Mouse (Mus musculus): Measurements from ENCODE around the gene Ppm1d.
A peak's percentile ranks its signal among the peaks of the same experiment; 100 is the strongest.

Ppm1d gene

GRCm38 (mm10) chr11:85329167-85329894 lies 18.3 kb downstream of the Ppm1d start:
- DNase-seq, result no peak

DNA sequence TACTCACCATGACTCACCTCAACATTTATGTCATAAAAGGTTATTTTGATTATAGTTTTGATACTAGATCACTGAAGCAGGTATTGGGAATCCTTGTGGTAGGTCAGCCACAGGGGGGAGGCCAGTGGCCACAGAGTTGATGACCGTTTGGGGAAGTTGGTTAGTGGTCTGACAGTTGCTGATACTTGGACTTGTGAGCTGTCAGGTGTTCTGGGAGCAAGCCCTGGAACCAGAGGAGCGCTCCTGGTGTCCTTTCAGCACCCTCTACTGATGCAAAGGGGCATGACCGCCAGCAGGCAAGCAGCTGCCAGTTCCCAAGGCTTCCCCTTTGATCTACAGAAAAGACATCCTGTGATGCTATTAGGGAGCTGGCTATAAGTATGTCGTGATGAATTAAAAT lies 23.7 kb downstream of the Ppm1d start:
- DNase-seq, result peak; percentile 53

DNA sequence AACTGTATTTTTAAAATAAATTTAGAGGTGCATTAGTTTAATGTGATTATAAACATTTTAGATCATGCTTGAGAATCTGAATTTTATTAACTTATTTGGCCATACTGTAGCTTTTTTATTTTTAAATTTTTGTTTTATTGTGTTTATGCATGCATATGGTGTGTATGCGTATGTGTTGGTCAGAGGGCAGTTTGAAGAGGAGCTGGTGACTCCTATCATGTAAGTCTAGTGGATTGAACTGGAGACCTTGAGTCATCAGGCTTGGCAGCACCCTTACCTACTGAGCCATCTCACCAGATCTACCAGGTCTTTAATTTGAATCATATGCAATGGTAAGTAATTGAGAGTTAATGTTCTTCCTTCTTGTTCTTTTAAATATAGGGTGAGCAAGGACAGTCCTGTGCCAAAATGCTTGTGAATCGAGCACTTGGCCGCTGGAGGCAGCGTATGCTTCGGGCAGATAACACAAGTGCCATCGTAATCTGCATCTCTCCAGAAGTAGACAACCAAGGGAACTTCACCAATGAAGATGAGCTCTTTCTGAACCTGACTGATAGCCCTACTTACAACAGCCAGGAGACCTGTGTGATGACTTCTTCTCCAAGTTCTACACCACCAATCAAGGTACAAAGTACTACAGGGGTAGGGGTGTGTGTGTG lies 28.3 kb downstream of the Ppm1d start:
- no peak for DNase-seq

- DNase-seq, result no peak
Measured at GRCm38 (mm10) chr11:85340070-85340616, 29.1 kb downstream of the Ppm1d start.

DNA sequence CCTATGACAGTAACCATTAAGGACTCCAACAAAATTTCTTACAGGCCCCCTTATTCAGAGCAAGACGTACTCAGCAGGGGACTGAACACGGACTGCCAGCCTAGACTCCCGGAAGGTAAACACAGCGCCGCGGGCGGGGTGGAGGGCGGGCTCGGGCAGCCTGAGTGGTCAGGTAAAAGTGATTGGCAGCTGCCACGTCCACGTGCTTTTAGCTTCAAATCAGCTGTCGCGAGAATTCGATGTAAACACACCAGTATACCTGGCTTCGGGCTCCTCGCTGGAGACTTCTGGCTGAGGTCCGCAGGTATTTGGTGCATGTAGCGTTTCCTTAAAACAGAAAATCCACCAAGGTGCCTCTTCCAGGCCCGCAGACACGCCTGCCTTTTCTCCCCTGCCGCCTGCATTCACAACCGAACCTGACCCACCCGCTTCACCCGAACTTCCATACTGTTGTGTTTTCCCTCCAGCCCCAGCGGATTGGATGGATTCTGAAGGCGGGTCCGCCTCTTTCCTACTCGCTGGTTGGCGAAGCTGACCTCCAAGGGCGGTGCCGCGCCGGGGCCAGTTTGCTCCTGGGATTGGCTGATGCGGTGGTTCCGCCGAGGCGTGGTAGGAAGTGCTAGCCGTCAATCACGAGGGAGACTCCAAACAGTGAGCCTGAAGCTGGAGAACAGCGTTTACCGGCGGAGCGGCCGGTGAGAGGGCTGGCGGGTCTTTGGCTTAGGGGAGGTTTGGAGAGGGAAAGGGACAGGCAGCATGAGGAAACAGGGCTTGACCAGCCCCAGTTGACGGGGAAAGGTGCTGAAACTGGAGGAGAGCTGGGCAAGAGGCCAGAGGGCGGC lies 41.7 kb downstream of the Ppm1d start, which contains the start of gene Bcas3:
Gene Bcas3, plus strand, starts transcription at position 629 of the 842 bp plus-strand sequence.
- DNase-seq, result peak; percentile 99

- DNase-seq, result no peak
Measured at GRCm38 (mm10) chr11:85353819-85354218, 42.8 kb downstream of the Ppm1d start.

DNA sequence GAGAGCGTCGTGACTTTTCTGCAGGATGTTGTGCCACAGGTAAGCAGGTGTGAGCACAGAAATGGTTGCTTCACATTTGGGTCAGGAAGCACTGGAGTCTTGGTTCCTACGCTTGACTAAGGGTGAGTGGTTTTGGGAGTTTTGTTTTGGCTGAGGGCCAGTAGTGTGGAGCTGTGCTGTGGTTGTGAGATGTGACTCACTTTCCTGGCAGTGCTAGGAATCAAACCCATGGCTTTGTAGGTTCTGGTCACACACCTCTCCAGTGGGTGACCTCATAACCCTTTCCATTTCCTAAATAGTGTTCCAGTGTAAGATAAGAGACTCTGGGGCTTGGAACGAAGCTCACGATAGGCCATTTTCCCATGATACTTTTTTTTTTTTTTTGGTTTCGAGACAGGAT lies 48.6 kb downstream of the Ppm1d start:
- DNase-seq, result no peak

GRCm38 (mm10) chr11:85361621-85362020 lies 50.6 kb downstream of the Ppm1d start:
- no peak for DNase-seq

GRCm38 (mm10) chr11:85366168-85366567 lies 55.1 kb downstream of the Ppm1d start:
- no peak for DNase-seq

- no peak for DNase-seq
Measured at GRCm38 (mm10) chr11:85367823-85368222, 56.8 kb downstream of the Ppm1d start.

GRCm38 (mm10) chr11:85379091-85379490 lies 68.0 kb downstream of the Ppm1d start:
- no peak for DNase-seq

- DNase-seq, result no peak
Measured at GRCm38 (mm10) chr11:85380046-85380445, 69.0 kb downstream of the Ppm1d start.

DNA sequence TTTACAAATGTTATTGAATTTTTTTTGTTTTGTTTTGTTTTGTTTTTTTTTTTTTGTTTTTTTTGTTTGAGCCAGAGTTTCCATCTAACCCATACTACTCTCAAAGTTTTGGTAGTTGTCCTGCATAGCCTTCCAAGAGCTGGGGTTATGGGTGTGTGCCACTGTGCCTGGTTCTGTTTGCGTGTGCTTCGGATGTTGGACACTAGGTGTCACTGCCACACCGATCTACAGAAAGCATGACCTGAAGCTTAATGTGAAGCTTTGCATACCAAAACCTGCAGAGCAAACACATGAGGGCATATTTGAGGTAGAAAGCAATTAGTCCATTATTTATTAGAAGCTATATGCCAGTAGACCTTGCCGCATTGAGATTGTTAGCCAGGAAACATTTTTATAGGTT lies 71.0 kb downstream of the Ppm1d start:
- DNase-seq, result peak; percentile 87

DNA sequence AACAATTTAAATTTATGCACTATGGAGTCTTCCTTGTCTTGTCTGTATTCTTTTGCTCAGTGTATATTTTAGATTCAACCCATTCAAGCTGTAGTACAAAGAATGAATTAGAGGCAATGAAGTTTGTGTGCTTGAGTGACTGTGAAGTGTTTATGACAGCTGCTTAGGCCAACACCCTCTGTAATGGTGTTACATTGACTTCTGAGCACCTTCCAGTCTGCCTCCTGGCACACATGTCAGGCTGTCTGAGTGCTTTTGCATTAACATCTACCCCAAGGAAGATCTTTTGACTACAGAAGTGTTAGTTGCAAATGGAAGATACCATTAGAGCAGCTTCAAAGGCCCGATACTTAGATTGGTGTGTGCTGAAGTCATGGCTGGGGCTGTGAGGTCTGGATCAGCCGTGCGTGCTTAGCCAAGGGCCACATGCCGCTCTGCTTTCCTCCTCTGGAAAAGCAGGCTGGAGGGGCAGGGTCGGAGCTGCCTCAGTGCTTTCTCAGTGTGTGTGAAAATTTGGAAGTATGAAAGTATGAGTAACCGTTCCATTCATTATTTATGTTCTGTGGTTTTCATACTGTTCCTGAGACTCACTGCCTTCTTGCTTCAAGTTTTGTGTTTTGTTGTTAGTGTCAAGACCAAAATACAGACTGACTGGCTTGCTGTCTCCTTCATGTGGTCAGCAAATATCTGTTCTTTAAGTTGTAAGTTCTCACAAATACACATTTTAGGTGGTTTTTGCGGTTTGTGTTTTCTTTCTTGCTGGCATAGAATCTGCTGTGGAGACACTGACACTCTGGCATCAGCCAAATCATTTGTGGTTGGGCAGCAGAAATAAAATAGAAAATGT lies 73.2 kb downstream of the Ppm1d start:
- DNase-seq, result peak; percentile 34

- peak; percentile 90 for DNase-seq
Measured at GRCm38 (mm10) chr11:85392179-85392863, 81.3 kb downstream of the Ppm1d start.

DNA sequence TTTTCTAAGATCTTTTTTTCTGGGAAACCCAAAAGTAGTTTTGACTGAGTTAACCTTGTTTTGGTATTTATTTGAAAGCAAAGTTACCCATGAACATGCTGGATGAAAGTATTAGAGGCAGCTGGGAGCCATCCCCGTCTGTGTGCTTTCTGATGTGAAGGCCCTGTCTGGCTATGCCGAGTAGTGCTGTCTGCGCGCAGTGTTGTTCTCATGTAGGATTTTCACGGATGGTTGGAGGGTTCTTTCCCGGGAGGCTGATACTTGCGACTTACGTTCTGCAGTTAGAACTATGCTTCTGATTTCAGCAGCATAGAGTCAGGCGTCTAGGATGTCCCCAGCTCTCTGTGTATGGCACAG lies 81.8 kb downstream of the Ppm1d start:
- DNase-seq, result peak; percentile 80

DNA sequence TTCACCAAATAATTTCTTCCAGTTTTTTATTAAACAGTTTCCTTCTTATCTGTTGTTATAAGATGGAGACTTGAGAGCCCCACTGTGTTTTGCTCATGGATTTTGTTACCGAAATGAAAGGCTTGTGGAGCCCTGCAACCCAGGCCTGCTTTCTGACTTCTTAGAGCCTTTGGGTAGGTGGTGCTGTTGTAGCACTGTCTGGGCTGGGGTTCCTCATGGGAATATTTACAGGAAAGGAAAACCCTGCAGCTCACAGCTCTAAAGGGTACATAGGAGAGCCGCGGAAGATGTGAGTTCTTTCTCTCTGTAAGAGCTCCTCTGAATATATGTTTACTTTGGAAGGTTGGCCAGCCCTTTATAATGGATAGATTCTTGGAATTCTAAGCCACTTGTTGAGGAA lies 82.9 kb downstream of the Ppm1d start:
- no peak for DNase-seq

DNA sequence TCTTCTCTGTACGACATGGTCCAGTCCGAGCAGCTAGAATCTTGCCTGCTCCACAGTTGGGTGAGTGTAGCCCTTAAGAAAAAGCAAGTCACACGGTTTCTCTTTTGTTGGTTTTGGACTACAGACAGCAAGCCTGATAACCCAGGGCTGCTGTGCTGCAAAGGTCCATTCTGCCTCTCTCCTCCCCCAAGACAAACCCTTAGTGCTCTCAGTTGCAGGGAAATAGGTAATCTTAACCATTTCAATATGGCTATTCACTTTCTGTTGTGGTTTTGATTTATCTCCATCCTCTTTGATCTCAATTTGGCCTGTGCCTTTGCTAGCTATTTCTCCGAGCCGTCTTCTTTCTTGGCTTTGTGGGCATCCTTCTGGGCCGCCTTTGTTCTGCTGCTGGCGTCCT lies 84.3 kb downstream of the Ppm1d start:
- DNase-seq, result no peak

Measured in retina, postnatal 1 day (tissue).